Mouse (Mus musculus) T-helper 17 cell (primary cell): ENCODE data around the gene Glod4.

Experiments
- in situ Hi-C, 2 experiments: fragments of 300-600 bp; cut with MboI, MseI; formaldehyde crosslinking; loops; 1 replicate in 1 of 2; 2 replicates in 1 of 2; pipeline ENCODE4 v1.15.1; 2025; ENCODE audit warnings: high pct_unique_total_duplicates in 2 of 2

Glod4 gene

DNA sequence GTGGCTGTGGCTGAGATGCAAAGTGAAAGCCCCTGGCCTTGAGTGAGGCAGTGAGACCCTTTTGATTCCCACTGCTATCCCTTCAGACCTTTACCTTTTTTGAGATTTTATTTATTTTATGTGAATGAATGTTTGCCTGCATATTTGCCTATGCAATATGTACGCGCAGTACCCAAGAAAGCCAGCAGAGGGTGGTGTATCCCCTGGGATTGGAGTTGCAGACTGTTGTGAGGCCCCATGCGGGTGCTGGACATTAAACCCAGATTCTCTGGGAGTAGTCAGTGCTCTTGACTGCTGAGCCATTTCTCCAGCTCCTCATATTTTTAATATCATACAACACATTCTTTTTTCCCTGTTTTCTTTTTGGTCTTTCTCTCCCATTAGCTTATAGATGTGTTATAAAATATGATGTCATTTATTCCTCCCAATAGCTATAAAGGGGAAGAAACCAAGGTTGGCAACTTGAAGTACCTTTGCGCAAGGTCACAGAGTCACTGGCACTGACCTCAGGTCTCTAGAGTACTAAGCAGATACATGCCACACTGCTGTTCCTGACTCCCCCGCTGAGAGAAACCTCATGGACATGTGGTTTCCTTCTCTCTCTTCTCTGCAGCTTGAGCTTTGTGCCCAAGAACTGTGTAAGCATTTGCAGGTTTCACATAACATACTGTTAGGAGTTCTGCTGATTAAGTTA, 157.5 kb downstream of the Glod4 start:
- in situ Hi-C loops = loop anchor here (5.0 kb wide), 3 partner anchors 81 to 321 kb away; partner anchors contain the start of gene Timm22 (in 1 of the 2)

DNA sequence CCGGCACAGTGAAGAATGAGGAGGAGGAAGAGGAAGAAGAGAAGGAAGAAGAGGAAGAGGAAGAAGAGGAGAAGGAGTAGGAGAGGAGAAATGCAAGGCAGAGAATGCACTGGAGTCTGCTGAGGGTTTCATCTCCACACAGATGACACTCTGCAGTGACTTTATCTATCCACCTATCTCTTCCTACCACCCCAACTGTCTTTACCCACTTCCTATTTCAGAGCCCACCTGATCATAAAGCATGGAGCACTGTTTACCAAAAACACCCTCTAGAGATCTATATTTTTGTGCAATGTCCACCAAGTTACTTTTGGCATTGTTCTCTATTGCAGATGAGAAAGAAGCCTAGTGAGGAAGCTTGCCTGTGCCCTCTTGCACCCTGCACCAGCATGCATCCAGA, 158.6 kb downstream of the Glod4 start:
- in situ Hi-C loops = loop anchor here (5.0 kb wide), 3 partner anchors 82 to 322 kb away; partner anchors contain the start of gene Timm22 (in 1 of the 2)

DNA sequence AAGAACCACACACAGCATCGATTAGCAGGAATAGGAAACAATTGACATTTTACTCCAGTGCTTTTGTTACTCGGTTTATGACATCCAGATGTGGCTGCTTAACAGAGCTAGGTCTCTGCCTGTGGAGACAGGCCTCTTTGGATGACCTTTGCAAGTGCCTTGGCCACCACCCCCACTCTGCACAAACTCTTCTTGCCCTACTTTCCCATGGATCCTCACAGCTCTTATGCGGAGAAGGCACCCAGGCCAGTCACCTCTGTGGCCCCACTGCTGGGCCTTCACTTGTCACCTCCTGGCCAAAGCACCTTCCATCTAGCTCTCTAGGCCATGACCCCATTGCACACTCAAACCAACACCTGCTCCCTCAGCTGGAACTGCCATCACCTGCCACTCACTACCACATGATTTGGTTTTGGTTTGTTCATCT, 159.6 kb downstream of the Glod4 start:
- in situ Hi-C loops = no loop called here

DNA sequence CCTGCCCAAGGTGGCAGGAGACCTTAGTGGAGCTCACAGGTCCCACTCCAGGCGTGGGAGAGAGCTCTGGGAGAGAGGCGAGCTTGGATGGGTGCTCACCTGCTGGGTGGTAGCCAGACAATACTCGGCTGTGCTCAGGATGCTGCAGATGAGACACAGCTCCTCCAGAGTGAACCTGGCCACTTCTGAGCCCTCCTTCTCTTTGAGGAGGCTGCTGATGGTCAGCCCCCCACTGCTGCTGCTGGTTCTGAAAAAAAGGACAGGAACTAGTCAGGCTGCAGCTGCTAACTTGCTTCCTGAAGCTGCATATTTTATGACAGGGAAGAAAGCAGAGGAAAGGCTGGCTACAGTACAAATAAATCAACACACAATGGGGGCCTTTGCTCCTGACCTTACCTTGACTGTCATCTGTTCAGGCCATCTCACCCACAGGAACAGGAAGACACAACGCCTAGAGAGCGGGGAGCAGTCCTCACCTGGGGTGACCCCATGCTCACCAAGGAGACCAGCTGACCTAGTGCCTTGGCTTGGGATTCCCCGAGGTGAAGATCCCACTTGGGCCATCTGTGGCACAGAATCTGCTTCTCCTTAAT, 162.4 kb downstream of the Glod4 start:
- in situ Hi-C loops = no loop called here

DNA sequence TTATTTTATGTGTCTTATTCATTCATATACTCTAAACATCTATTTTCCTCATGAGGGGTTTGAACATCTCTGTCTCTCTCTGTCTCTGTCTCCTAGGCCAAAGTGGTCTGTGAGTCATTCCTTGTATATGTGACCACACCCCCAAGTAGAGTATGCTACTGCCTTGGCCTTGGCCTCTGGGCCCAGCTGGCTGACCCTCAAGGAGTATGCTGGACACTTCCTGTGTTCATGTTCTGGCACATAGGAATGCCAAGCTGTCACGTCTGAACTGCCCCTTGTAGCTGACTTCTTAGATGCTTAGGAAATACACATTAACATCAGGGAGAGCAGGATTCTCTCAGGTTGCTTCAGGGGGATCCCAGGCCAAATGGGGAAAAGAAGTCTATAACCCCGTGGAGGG, 163.2 kb downstream of the Glod4 start:
- in situ Hi-C loops = no loop called here

DNA sequence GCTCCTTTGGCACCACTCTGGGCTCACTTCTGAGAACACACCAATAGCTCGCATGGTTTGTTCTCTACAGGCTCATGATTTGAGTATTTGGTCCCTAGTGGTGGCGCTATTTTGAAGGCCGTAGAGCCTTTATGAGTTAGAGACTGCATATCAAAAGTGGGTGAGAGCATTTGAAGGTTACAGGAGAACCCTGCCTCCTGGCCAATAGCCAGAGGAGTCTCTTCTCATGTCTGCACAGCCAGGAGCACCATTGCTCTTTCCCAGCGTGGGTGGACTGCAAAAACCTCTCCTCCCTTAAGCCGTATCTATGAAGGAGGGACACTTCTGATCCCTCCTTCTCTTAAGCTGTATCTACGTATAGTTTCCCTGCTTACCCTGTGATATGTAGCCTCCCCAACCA, 166.2 kb downstream of the Glod4 start:
- in situ Hi-C loops = no loop called here

DNA sequence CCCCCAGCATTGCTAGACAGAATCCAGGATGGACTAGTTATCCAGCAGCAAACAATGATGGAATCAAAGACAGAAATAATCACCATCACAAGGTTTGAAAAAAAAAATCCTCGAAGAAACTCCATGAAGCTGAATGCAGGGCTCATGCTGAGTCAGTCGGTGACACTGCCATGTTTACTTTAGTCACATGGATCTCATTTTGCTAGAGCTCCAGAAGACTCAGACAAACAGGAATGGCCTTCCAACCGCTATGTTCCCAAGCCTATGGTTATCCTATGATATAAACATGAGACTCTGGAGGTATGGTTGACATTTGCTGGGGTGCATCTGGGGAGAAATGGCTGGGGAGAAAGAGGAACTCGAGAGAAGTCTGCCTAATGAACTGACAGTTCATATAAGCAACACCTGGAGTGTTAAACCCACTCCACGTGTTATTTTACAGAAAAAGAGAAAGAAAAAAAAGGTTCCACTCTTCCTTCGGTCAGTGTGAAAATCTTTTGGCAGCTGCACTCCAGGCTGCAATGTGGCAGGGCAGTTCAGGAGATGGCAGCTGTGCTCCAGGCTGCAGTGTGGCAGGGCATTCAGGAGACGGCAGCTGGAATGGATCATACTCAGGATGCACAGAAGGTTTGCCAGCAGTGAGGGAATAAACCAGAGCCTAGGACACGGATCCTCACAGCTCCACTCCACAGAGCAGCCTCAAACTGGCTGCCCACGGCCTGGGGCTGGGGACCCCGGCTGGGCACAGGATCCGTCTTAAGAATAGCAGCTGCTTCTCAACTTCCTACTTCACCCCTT, 169.0 kb downstream of the Glod4 start:
- in situ Hi-C loops = no loop called here
